Mouse (Mus musculus) liver, adult 2 months (tissue): ENCODE results near the gene Prdm10. TPM values are rescaled to one million over a fixed set of nuclear protein-coding genes. Genes with fewer than 3 reads are reported as not detected.

Experiments
- DNase-seq: peaks from one replicate; pipeline ENCODE4 v3.0.0-alpha.2; 2011; ENCODE audit warnings: low read depth, low spot score; ENCODE audit errors: extremely low read depth
- H3K27ac ChIP-seq: fragments of 200-500 bp; replicated peaks from 2 replicates; pipeline ENCODE4 v1.5.1; 2012; ENCODE audit warnings: low read depth, mild to moderate bottlenecking, control low read depth, inconsistent platforms, low read length; ENCODE audit not compliant: insufficient read depth
- H3K27me3 ChIP-seq: fragments of 200-500 bp; 2 replicates; pipeline ENCODE4 v1.6.1; 2012; ENCODE audit warnings: mild to moderate bottlenecking, moderate library complexity, low read length, inconsistent platforms; ENCODE audit not compliant: control insufficient read depth, insufficient read depth
- H3K36me3 ChIP-seq: fragments of 200-500 bp; 2 replicates; pipeline ENCODE4 v1.6.1; 2012; ENCODE audit warnings: low read length, inconsistent platforms; ENCODE audit not compliant: control insufficient read depth, insufficient read depth
- H3K4me1 ChIP-seq: fragments of 200-500 bp; 2 replicates; pipeline ENCODE4 v1.6.1; 2011; ENCODE audit warnings: low read length; ENCODE audit not compliant: control insufficient read depth, insufficient read depth
- H3K4me3 ChIP-seq: fragments of 200-500 bp; 2 replicates; pipeline ENCODE4 v1.5.1; 2011; ENCODE audit warnings: low read depth, mild to moderate bottlenecking, control low read depth, low read length, moderate library complexity; ENCODE audit not compliant: insufficient read depth
- H3K79me2 ChIP-seq: fragments of 200-500 bp; 2 replicates; pipeline ENCODE4 v1.6.1; 2012; ENCODE audit warnings: inconsistent platforms, mild to moderate bottlenecking, low read length, moderate library complexity; ENCODE audit not compliant: control insufficient read depth, insufficient read depth
- H3K9ac ChIP-seq: fragments of 200-500 bp; 2 replicates; pipeline ENCODE4 v1.6.1; 2012; ENCODE audit warnings: low read depth, mild to moderate bottlenecking, control low read depth, inconsistent platforms, low read length
- CTCF ChIP-seq: fragments of 200-500 bp; IDR thresholded peaks from 2 replicates; pipeline ENCODE4 v1.5.1; 2011; ENCODE audit warnings: low read depth, low read length, control low read depth
- POLR2A ChIP-seq: fragments of 200-500 bp; IDR thresholded peaks from 2 replicates; pipeline ENCODE4 v1.6.1; 2011; ENCODE audit warnings: low read length, control low read depth; ENCODE audit not compliant: insufficient read depth; ENCODE audit errors: extremely low read depth
- WGBS: fragments of 180-500 bp; shearing (Covaris S2); methylation state at CpG from one replicate; pipeline ENCODE4 v1.1.7; 2018; 5-methylcytosine and 5-hydroxymethylcytosine counted together
- polyA plus RNA-seq: library from polyadenylated mRNA; depleted of rRNA; stranded (reverse); fragments of >200 nt; gene quantifications from 2 replicates; pipeline ENCODE4 v1.2.3, GENCODE M21; 2012
- total RNA-seq: library from RNA; depleted of rRNA; stranded (reverse); fragments of >200 nt; gene quantifications from 2 replicates; pipeline ENCODE4 v1.2.3, GENCODE M21; 2014

The Prdm10 gene
- total and polyA plus RNA-seq, 2 experiments: 2.7 to 4.8 TPM

DNA sequence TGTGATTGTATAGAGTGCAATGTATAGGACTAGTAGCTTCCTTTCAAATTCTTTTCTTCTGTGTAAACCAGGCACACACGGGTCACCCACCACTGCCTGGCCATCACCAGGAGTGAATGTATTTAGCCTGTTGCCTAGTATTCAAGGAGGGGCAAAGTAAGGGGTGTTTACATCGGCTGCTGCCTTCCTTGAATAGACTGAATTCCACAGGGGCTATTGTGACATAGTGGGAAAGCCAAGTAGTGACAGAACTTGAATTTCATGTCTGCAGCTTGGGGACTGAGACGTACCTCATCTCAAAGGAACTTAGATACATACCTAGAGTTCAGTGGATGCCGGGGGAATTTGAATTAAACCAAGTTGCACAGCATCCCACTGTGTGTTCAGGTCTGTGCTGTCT, 41.2 kb downstream of the Prdm10 start:
- Histone ChIP-seq H3K4me1 (no peaks in the 10 kb centered on the region), H3K27ac (no peak overlapping the region), H3K79me2 (no peaks in the 10 kb centered on the region), H3K4me3 (no peak overlapping the region), H3K9ac (no peak overlapping the region), H3K27me3 (no peaks in the 10 kb centered on the region), H3K36me3 (no peaks in the 10 kb centered on the region; the same call in 1 of the 2 replicates)
- 80% methylated on average over 4 of the region's 4 CpGs for WGBS
- no peak for DNase-seq
- TF ChIP-seq POLR2A (no peak), CTCF (no peak)

DNA sequence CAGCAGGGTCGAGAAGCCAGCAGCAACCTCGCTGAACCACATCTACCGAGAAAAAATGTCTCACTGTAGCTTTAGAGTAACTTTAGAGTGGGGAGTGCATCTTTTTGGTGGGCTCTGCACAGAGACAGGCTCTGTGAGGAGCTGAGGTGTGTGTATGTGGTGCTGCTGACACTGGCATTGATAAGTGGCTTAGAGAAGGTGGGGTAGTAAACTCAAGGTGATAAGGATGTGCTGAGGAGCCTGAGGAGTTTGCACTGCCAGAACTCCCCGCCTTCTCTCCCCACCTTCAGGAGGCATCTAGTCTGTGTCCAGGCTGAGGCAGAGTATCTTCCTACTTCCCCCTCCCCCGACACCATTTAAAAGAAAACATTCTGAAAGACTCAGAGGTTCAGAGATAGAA, 41.8 kb downstream of the Prdm10 start:
- TF ChIP-seq CTCF (no peak), POLR2A (no peak)
- H3K27ac ChIP-seq: no peak overlapping the region
- 91% methylated on average over 5 of the region's 5 CpGs for WGBS
- H3K9ac ChIP-seq: no peak overlapping the region
- H3K4me1 ChIP-seq: no peaks in the 10 kb centered on the region
- H3K4me3 ChIP-seq: no peak overlapping the region
- no peaks in the 10 kb centered on the region; the same call in 1 of the 2 replicates for H3K36me3 ChIP-seq
- no peak for DNase-seq
- no peaks in the 10 kb centered on the region for H3K27me3 ChIP-seq
- H3K79me2 ChIP-seq: no peaks in the 10 kb centered on the region

DNA sequence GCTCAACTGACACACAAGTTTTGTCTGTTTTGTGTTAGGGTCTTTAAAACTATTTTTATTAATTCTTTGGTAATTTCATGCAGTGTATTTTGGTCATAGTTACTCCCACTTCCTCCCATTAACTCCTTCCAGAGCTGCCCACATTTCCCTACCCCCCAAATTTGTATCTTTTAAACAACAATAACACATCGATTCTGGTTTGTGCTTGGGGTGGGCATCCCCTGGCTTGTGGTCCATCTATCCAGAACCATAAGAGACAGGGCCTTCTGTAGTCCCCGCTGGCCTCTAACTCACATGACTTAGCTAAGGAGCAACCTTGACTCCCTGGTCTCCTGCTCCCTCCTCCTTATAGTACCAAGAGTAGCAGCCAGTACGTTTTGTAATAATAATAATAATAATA, 50.5 kb downstream of the Prdm10 start:
- no peaks in the 10 kb centered on the region for H3K27me3 ChIP-seq
- H3K27ac ChIP-seq: no peak overlapping the region
- no peak for DNase-seq
- H3K4me1 ChIP-seq: no peaks in the 10 kb centered on the region
- H3K79me2 ChIP-seq: no peaks in the 10 kb centered on the region
- H3K9ac ChIP-seq: no peak overlapping the region
- H3K4me3 ChIP-seq: no peak overlapping the region
- peaks cover 6% of the 10 kb centered on the region for H3K36me3 ChIP-seq
- 90% methylated on average over 3 of the region's 3 CpGs for WGBS
- TF ChIP-seq CTCF (no peak), POLR2A (no peak)

DNA sequence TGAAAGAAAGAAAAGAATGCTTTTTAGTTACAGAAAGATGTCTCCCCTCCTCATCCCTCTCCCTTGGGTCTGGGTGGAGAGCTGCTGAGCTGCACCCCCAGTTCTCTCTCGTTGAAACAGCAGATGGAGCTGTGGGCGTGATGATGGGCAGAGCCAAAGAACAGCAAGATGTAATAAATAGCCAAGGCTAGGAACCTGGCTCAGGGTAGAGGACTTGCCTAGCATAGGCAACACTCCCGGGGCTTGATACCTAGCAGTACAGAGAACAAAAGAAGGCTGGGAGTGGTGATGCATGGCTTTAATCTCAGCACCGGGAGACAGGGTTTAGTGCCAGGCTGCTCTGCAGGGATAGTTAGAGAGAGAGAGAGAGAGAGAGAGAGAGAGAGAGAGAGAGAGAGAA, 50.9 kb downstream of the Prdm10 start:
- Histone ChIP-seq H3K36me3 (peaks cover 8% of the 10 kb centered on the region), H3K27me3 (no peaks in the 10 kb centered on the region), H3K79me2 (no peaks in the 10 kb centered on the region), H3K4me1 (no peaks in the 10 kb centered on the region), H3K9ac (no peak overlapping the region), H3K4me3 (no peak overlapping the region), H3K27ac (no peak overlapping the region)
- DNase-seq: no peak
- 83% methylated on average over 4 of the region's 4 CpGs for WGBS
- TF ChIP-seq CTCF: no peak
- no peak for TF ChIP-seq POLR2A

DNA sequence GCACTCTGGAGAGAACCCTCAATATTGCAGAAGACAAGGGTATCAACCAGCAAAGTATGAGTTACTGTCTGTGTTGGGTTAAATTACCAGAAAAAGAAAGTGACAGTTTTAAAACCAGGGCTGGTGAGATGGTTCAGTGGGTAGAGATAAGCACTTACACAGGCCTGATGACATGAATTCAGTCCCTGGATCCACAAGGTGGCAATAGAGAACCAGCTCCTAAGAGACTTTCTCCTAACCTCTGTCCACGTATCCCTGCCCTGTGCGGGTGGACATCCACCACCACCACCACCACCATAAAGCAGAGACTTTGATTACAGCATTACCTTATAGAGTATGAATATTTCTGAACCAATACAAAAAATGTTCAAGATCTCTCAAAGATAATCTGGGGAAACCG, 51.6 kb downstream of the Prdm10 start:
- Histone ChIP-seq H3K4me3 (no peak overlapping the region), H3K36me3 (peaks cover 11% of the 10 kb centered on the region), H3K9ac (no peak overlapping the region), H3K4me1 (no peaks in the 10 kb centered on the region), H3K79me2 (no peaks in the 10 kb centered on the region), H3K27me3 (no peaks in the 10 kb centered on the region), H3K27ac (no peak overlapping the region)
- TF ChIP-seq CTCF (peak; percentile 41; the same call in 1 of the 2 replicates), POLR2A (no peak)
- 66% methylated on average over 3 of the region's 3 CpGs for WGBS
- peak; percentile 37 for DNase-seq

DNA sequence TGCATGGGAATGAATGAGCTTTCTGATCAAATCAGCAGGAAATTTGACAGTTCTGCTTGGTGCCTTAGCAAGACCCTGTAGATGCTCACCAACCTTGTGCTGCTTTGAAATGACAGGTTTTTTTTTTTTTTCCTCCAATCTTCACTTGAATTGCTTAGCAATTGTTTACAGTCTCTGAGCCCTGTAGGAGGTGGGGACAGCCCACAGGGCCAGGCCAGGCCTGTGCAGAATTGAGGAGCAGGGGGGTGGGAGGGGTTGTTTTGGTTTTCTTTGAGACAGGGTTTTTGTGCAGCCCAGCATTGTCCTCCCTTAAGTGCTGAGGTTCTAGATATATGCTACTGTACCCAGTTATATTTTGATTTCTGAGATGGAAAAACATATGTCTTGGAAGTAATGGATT, 52.5 kb downstream of the Prdm10 start:
- H3K36me3 ChIP-seq: peaks cover 11% of the 10 kb centered on the region
- TF ChIP-seq CTCF: no peak
- TF ChIP-seq POLR2A: no peak
- H3K4me1 ChIP-seq: no peaks in the 10 kb centered on the region
- H3K4me3 ChIP-seq: no peak overlapping the region
- no peaks in the 10 kb centered on the region for H3K79me2 ChIP-seq
- H3K27ac ChIP-seq: no peak overlapping the region
- DNase-seq: no peak
- H3K27me3 ChIP-seq: no peaks in the 10 kb centered on the region
- no peak overlapping the region for H3K9ac ChIP-seq
